Mouse (Mus musculus): ENCODE data around the gene Rnf217. TPM values are rescaled to one million over a fixed set of nuclear protein-coding genes. Genes with fewer than 3 reads are reported as not detected.
A peak's percentile ranks its signal among the peaks of the same experiment; 100 is the strongest.

Gene Rnf217
- 1.5 and 1.6 TPM in 2 replicates for polyA plus RNA-seq (2015; fragmentation: Nextera tagmentation; extraction: Ambion mirVana)

- Histone ChIP-seq H3K9ac (replicated peaks) (peak within 1 kb of the TSS; percentile 91), H3K4me2 (replicated peaks) (peak within 1 kb of the TSS; percentile 68), H3K9me3 (no peaks in the 10 kb centered on the region), H3K27me3 (no peaks in the 10 kb centered on the region), H3K27ac (replicated peaks) (peak within 1 kb of the TSS; percentile 83), H3K4me1 (peaks cover 37% of the 10 kb centered on the region), H3K36me3 (no peaks in the 10 kb centered on the region), H3K4me3 (peak within 1 kb of the TSS; percentile 83)
- WGBS: under 1% methylated on average over 96 of the region's 106 CpGs
- ATAC-seq (replicated peaks): peak; percentile 84
Observed at GRCm38 (mm10) chr10:31609066-31609961, at the start of gene Rnf217. Gene Rnf217 (minus strand): TSS chr10:31609184.

GRCm38 (mm10) chr10:31647270-31647669 is 38.3 kb upstream of the Rnf217 start:
- Histone ChIP-seq H3K4me3 (no peak overlapping the region), H3K9ac (replicated peaks) (no peak overlapping the region), H3K4me1 (no peaks in the 10 kb centered on the region), H3K36me3 (no peaks in the 10 kb centered on the region), H3K4me2 (replicated peaks) (no peak overlapping the region), H3K9me3 (no peaks in the 10 kb centered on the region), H3K27ac (replicated peaks) (no peak overlapping the region), H3K27me3 (no peaks in the 10 kb centered on the region)
- no peak for ATAC-seq (replicated peaks)
- 78% methylated on average over 3 of the region's 3 CpGs for WGBS

GRCm38 (mm10) chr10:31646083-31646482 is 37.1 kb upstream of the Rnf217 start:
- H3K27ac ChIP-seq (replicated peaks): no peak overlapping the region
- no peak overlapping the region for H3K9ac ChIP-seq (replicated peaks)
- H3K36me3 ChIP-seq: no peaks in the 10 kb centered on the region
- ATAC-seq (replicated peaks): no peak
- H3K9me3 ChIP-seq: no peaks in the 10 kb centered on the region
- no peak overlapping the region for H3K4me3 ChIP-seq
- H3K4me2 ChIP-seq (replicated peaks): no peak overlapping the region
- 6% methylated on average over 1 of the region's 1 CpGs for WGBS
- no peaks in the 10 kb centered on the region for H3K27me3 ChIP-seq
- no peaks in the 10 kb centered on the region for H3K4me1 ChIP-seq

GRCm38 (mm10) chr10:31635098-31635497 is 26.1 kb upstream of the Rnf217 start:
- Histone ChIP-seq H3K9ac (replicated peaks) (no peak overlapping the region), H3K27ac (replicated peaks) (no peak overlapping the region), H3K36me3 (no peaks in the 10 kb centered on the region), H3K9me3 (no peaks in the 10 kb centered on the region), H3K4me2 (replicated peaks) (no peak overlapping the region), H3K27me3 (no peaks in the 10 kb centered on the region), H3K4me3 (no peak overlapping the region), H3K4me1 (peaks cover 4% of the 10 kb centered on the region; the same call in 1 of the 2 replicates)
- WGBS: 89% methylated on average over 3 of the region's 3 CpGs
- ATAC-seq (replicated peaks): no peak

GRCm38 (mm10) chr10:31632005-31632404 is 23.0 kb upstream of the Rnf217 start:
- no peaks in the 10 kb centered on the region for H3K9me3 ChIP-seq
- H3K4me1 ChIP-seq: peaks cover 4% of the 10 kb centered on the region; the same call in 1 of the 2 replicates
- no peak overlapping the region for H3K9ac ChIP-seq (replicated peaks)
- H3K4me2 ChIP-seq (replicated peaks): no peak overlapping the region
- H3K27ac ChIP-seq (replicated peaks): no peak overlapping the region
- H3K36me3 ChIP-seq: no peaks in the 10 kb centered on the region
- no peak for ATAC-seq (replicated peaks)
- no peaks in the 10 kb centered on the region for H3K27me3 ChIP-seq
- 41% methylated on average over 1 of the region's 1 CpGs for WGBS
- H3K4me3 ChIP-seq: no peak overlapping the region

GRCm38 (mm10) chr10:31615355-31615754 is 6.4 kb upstream of the Rnf217 start:
- H3K9me3 ChIP-seq: no peaks in the 10 kb centered on the region
- H3K4me2 ChIP-seq (replicated peaks): no peak overlapping the region
- H3K36me3 ChIP-seq: no peaks in the 10 kb centered on the region
- H3K9ac ChIP-seq (replicated peaks): no peak overlapping the region
- no peaks in the 10 kb centered on the region for H3K27me3 ChIP-seq
- H3K27ac ChIP-seq (replicated peaks): no peak overlapping the region
- WGBS: 38% methylated on average over 2 of the region's 2 CpGs
- ATAC-seq (replicated peaks): no peak
- no peak overlapping the region for H3K4me3 ChIP-seq
- H3K4me1 ChIP-seq: no peaks in the 10 kb centered on the region

GRCm38 (mm10) chr10:31614111-31614510 is 5.1 kb upstream of the Rnf217 start:
- Histone ChIP-seq H3K27ac (replicated peaks) (no peak overlapping the region), H3K36me3 (no peaks in the 10 kb centered on the region), H3K4me2 (replicated peaks) (no peak overlapping the region), H3K4me1 (peaks cover 6% of the 10 kb centered on the region; the same call in 1 of the 2 replicates), H3K27me3 (no peaks in the 10 kb centered on the region), H3K9ac (replicated peaks) (no peak overlapping the region), H3K4me3 (no peak overlapping the region), H3K9me3 (no peaks in the 10 kb centered on the region)
- ATAC-seq (replicated peaks): no peak
- WGBS: 82% methylated on average over 1 of the region's 1 CpGs

GRCm38 (mm10) chr10:31608441-31609065 is 431 bp downstream of the Rnf217 start:
- H3K9me3 ChIP-seq: no peaks in the 10 kb centered on the region
- peak overlapping the region; percentile 83 for H3K4me3 ChIP-seq
- no peaks in the 10 kb centered on the region for H3K27me3 ChIP-seq
- under 1% methylated on average over 48 of the region's 60 CpGs for WGBS
- H3K4me2 ChIP-seq (replicated peaks): peak overlapping the region; percentile 68
- H3K27ac ChIP-seq (replicated peaks): peak overlapping the region; percentile 83
- peak; percentile 66 for ATAC-seq (replicated peaks)
- H3K4me1 ChIP-seq: peaks cover 37% of the 10 kb centered on the region
- H3K9ac ChIP-seq (replicated peaks): peak overlapping the region; percentile 91
- H3K36me3 ChIP-seq: no peaks in the 10 kb centered on the region

- no peak for ATAC-seq (replicated peaks)
- Histone ChIP-seq H3K27ac (replicated peaks) (no peak overlapping the region), H3K9ac (replicated peaks) (peak overlapping the region; percentile 91), H3K4me2 (replicated peaks) (peak overlapping the region; percentile 68), H3K9me3 (no peaks in the 10 kb centered on the region), H3K4me1 (peaks cover 37% of the 10 kb centered on the region), H3K36me3 (no peaks in the 10 kb centered on the region), H3K4me3 (peak overlapping the region; percentile 83), H3K27me3 (no peaks in the 10 kb centered on the region)
- 12% methylated on average over 11 of the region's 11 CpGs for WGBS
Observed at GRCm38 (mm10) chr10:31606981-31607867, 1.8 kb downstream of the Rnf217 start.

GRCm38 (mm10) chr10:31603855-31604254 is 5.1 kb downstream of the Rnf217 start:
- no peak for ATAC-seq (replicated peaks)

GRCm38 (mm10) chr10:31600116-31600515 is 8.9 kb downstream of the Rnf217 start:
- no peaks in the 10 kb centered on the region for H3K36me3 ChIP-seq
- H3K27ac ChIP-seq (replicated peaks): no peak overlapping the region
- no peaks in the 10 kb centered on the region for H3K27me3 ChIP-seq
- H3K4me2 ChIP-seq (replicated peaks): no peak overlapping the region
- WGBS: 93% methylated on average over 6 of the region's 6 CpGs
- H3K4me3 ChIP-seq: no peak overlapping the region
- H3K9me3 ChIP-seq: no peaks in the 10 kb centered on the region
- peaks cover 4% of the 10 kb centered on the region; the same call in 1 of the 2 replicates for H3K4me1 ChIP-seq
- no peak overlapping the region for H3K9ac ChIP-seq (replicated peaks)
- ATAC-seq (replicated peaks): no peak

More at GRCm38 (mm10) chr10:31603855-31604254, 5.1 kb downstream of the Rnf217 start:
- no peak overlapping the region for H3K4me3 ChIP-seq
- no peaks in the 10 kb centered on the region for H3K36me3 ChIP-seq
- no peak overlapping the region for H3K4me2 ChIP-seq (replicated peaks)
- H3K4me1 ChIP-seq: peaks cover 31% of the 10 kb centered on the region
- WGBS: 96% methylated on average over 4 of the region's 4 CpGs
- H3K27ac ChIP-seq (replicated peaks): no peak overlapping the region
- no peaks in the 10 kb centered on the region for H3K9me3 ChIP-seq
- no peak overlapping the region for H3K9ac ChIP-seq (replicated peaks)
- no peaks in the 10 kb centered on the region for H3K27me3 ChIP-seq

Measured in forebrain, embryonic 15.5 days (tissue).